Mouse (Mus musculus): Measurements from ENCODE around the gene Fam171a1. TPM values are rescaled to one million over a fixed set of nuclear protein-coding genes. Genes with fewer than 3 reads are reported as not detected.

The Fam171a1 gene
- polyA plus RNA-seq, 1 experiment from 2014 or later = 44.5 TPM

- H3K27ac ChIP-seq (ENCODE audit: low read depth, low read length) = no peak overlapping the region
- no peak overlapping the region for H3K9ac ChIP-seq (replicated peaks; ENCODE audit: low read depth, low read length)
- 76% methylated on average over 2 of the region's 2 CpGs for WGBS
- ATAC-seq (ENCODE audit: low read depth) = no peak
- H3K36me3 ChIP-seq (ENCODE audit: control insufficient read depth, insufficient read depth, low read length) = no peaks in the 10 kb centered on the region
- no peak overlapping the region for H3K4me3 ChIP-seq (ENCODE audit: low read depth, low read length)
- H3K9me3 ChIP-seq (ENCODE audit: control insufficient read depth, low read length) = no peaks in the 10 kb centered on the region
- H3K4me2 ChIP-seq (ENCODE audit: low read depth, low read length) = no peak overlapping the region
- no peaks in the 10 kb centered on the region for H3K4me1 ChIP-seq (ENCODE audit: control insufficient read depth, insufficient read depth, low read length)
- H3K27me3 ChIP-seq (ENCODE audit: control insufficient read depth, insufficient read depth, low read length) = no peaks in the 10 kb centered on the region
Measured at GRCm38 (mm10) chr2:3128910-3129309, 14.9 kb downstream of the Fam171a1 start.

- 80% methylated on average over 9 of the region's 9 CpGs for WGBS
- Histone ChIP-seq H3K27ac (ENCODE audit: low read depth, low read length) (no peak overlapping the region), H3K4me3 (ENCODE audit: low read depth, low read length) (no peak overlapping the region), H3K9ac (replicated peaks; ENCODE audit: low read depth, low read length) (no peak overlapping the region), H3K4me2 (ENCODE audit: low read depth, low read length) (no peak overlapping the region), H3K9me3 (ENCODE audit: control insufficient read depth, low read length) (no peaks in the 10 kb centered on the region), H3K36me3 (ENCODE audit: control insufficient read depth, insufficient read depth, low read length) (no peaks in the 10 kb centered on the region), H3K4me1 (ENCODE audit: control insufficient read depth, insufficient read depth, low read length) (0 out of 2 replicates have a peak, but pooled peaks cover 6% of the 10 kb centered on the region), H3K27me3 (ENCODE audit: control insufficient read depth, insufficient read depth, low read length) (no peaks in the 10 kb centered on the region)
- no peak for ATAC-seq (ENCODE audit: low read depth)
Measured at GRCm38 (mm10) chr2:3132473-3132872, 18.4 kb downstream of the Fam171a1 start.

- H3K4me2 ChIP-seq (ENCODE audit: low read depth, low read length) = no peak overlapping the region
- H3K9me3 ChIP-seq (ENCODE audit: control insufficient read depth, low read length) = no peaks in the 10 kb centered on the region
- no peaks in the 10 kb centered on the region for H3K27me3 ChIP-seq (ENCODE audit: control insufficient read depth, insufficient read depth, low read length)
- WGBS = 22% methylated on average over 12 of the region's 12 CpGs
- no peak; the same call in 1 of the 2 replicates for ATAC-seq (ENCODE audit: low read depth)
- no peak overlapping the region for H3K4me3 ChIP-seq (ENCODE audit: low read depth, low read length)
- H3K4me1 ChIP-seq (ENCODE audit: control insufficient read depth, insufficient read depth, low read length) = 0 out of 2 replicates have a peak, but pooled peaks cover 6% of the 10 kb centered on the region
- H3K36me3 ChIP-seq (ENCODE audit: control insufficient read depth, insufficient read depth, low read length) = no peaks in the 10 kb centered on the region
- no peak overlapping the region for H3K9ac ChIP-seq (replicated peaks; ENCODE audit: low read depth, low read length)
- H3K27ac ChIP-seq (ENCODE audit: low read depth, low read length) = no peak overlapping the region
Measured at GRCm38 (mm10) chr2:3134580-3135296, 20.7 kb downstream of the Fam171a1 start.

- H3K4me3 ChIP-seq (ENCODE audit: low read depth, low read length) = no peak overlapping the region
- no peak overlapping the region for H3K9ac ChIP-seq (replicated peaks; ENCODE audit: low read depth, low read length)
- 0 out of 2 replicates have a peak, but pooled peaks cover 6% of the 10 kb centered on the region for H3K4me1 ChIP-seq (ENCODE audit: control insufficient read depth, insufficient read depth, low read length)
- no peaks in the 10 kb centered on the region for H3K9me3 ChIP-seq (ENCODE audit: control insufficient read depth, low read length)
- H3K4me2 ChIP-seq (ENCODE audit: low read depth, low read length) = no peak overlapping the region
- ATAC-seq (ENCODE audit: low read depth) = no peak
- no peaks in the 10 kb centered on the region for H3K27me3 ChIP-seq (ENCODE audit: control insufficient read depth, insufficient read depth, low read length)
- no peaks in the 10 kb centered on the region for H3K36me3 ChIP-seq (ENCODE audit: control insufficient read depth, insufficient read depth, low read length)
- 34% methylated on average over 2 of the region's 2 CpGs for whole genome bisulfite sequencing
- no peak overlapping the region for H3K27ac ChIP-seq (ENCODE audit: low read depth, low read length)
Measured at GRCm38 (mm10) chr2:3135297-3135684, 21.3 kb downstream of the Fam171a1 start.

GRCm38 (mm10) chr2:3138308-3138707 is 24.3 kb downstream of the Fam171a1 start:
- WGBS = 74% methylated on average over 2 of the region's 2 CpGs
- no peak overlapping the region for H3K27ac ChIP-seq (ENCODE audit: low read depth, low read length)
- H3K36me3 ChIP-seq (ENCODE audit: control insufficient read depth, insufficient read depth, low read length) = no peaks in the 10 kb centered on the region
- no peak overlapping the region for H3K4me2 ChIP-seq (ENCODE audit: low read depth, low read length)
- no peaks in the 10 kb centered on the region for H3K27me3 ChIP-seq (ENCODE audit: control insufficient read depth, insufficient read depth, low read length)
- H3K9ac ChIP-seq (replicated peaks; ENCODE audit: low read depth, low read length) = no peak overlapping the region
- H3K4me1 ChIP-seq (ENCODE audit: control insufficient read depth, insufficient read depth, low read length) = 0 out of 2 replicates have a peak, but pooled peaks cover 6% of the 10 kb centered on the region
- H3K9me3 ChIP-seq (ENCODE audit: control insufficient read depth, low read length) = no peaks in the 10 kb centered on the region
- H3K4me3 ChIP-seq (ENCODE audit: low read depth, low read length) = no peak overlapping the region
- ATAC-seq (ENCODE audit: low read depth) = no peak

- Histone ChIP-seq H3K4me1 (ENCODE audit: control insufficient read depth, insufficient read depth, low read length) (0 out of 2 replicates have a peak, but pooled peaks cover 6% of the 10 kb centered on the region), H3K27ac (ENCODE audit: low read depth, low read length) (no peak overlapping the region)
Measured at GRCm38 (mm10) chr2:3139065-3139464, 25.0 kb downstream of the Fam171a1 start.

GRCm38 (mm10) chr2:3139578-3139977 is 25.6 kb downstream of the Fam171a1 start:
- Histone ChIP-seq H3K4me3 (ENCODE audit: low read depth, low read length) (no peak overlapping the region), H3K27me3 (ENCODE audit: control insufficient read depth, insufficient read depth, low read length) (no peaks in the 10 kb centered on the region), H3K4me1 (ENCODE audit: control insufficient read depth, insufficient read depth, low read length) (0 out of 2 replicates have a peak, but pooled peaks cover 6% of the 10 kb centered on the region), H3K9ac (replicated peaks; ENCODE audit: low read depth, low read length) (no peak overlapping the region), H3K27ac (ENCODE audit: low read depth, low read length) (no peak overlapping the region), H3K4me2 (ENCODE audit: low read depth, low read length) (no peak overlapping the region), H3K36me3 (ENCODE audit: control insufficient read depth, insufficient read depth, low read length) (no peaks in the 10 kb centered on the region), H3K9me3 (ENCODE audit: control insufficient read depth, low read length) (no peaks in the 10 kb centered on the region)
- 11% methylated on average over 3 of the region's 3 CpGs for WGBS
- no peak for ATAC-seq (ENCODE audit: low read depth)

More at GRCm38 (mm10) chr2:3139065-3139464, 25.0 kb downstream of the Fam171a1 start:
- Histone ChIP-seq H3K9ac (replicated peaks; ENCODE audit: low read depth, low read length) (no peak overlapping the region), H3K27me3 (ENCODE audit: control insufficient read depth, insufficient read depth, low read length) (no peaks in the 10 kb centered on the region), H3K4me2 (ENCODE audit: low read depth, low read length) (no peak overlapping the region), H3K36me3 (ENCODE audit: control insufficient read depth, insufficient read depth, low read length) (no peaks in the 10 kb centered on the region), H3K9me3 (ENCODE audit: control insufficient read depth, low read length) (no peaks in the 10 kb centered on the region), H3K4me3 (ENCODE audit: low read depth, low read length) (no peak overlapping the region)
- no peak for ATAC-seq (ENCODE audit: low read depth)
- WGBS = 85% methylated on average over 2 of the region's 2 CpGs

GRCm38 (mm10) chr2:3140585-3140984 is 26.6 kb downstream of the Fam171a1 start:
- no peaks in the 10 kb centered on the region for H3K9me3 ChIP-seq (ENCODE audit: control insufficient read depth, low read length)
- H3K4me2 ChIP-seq (ENCODE audit: low read depth, low read length) = no peak overlapping the region
- no peaks in the 10 kb centered on the region for H3K27me3 ChIP-seq (ENCODE audit: control insufficient read depth, insufficient read depth, low read length)
- no peaks in the 10 kb centered on the region for H3K36me3 ChIP-seq (ENCODE audit: control insufficient read depth, insufficient read depth, low read length)
- WGBS = 49% methylated on average over 5 of the region's 5 CpGs
- no peak overlapping the region for H3K9ac ChIP-seq (replicated peaks; ENCODE audit: low read depth, low read length)
- H3K27ac ChIP-seq (ENCODE audit: low read depth, low read length) = no peak overlapping the region
- no peaks in the 10 kb centered on the region for H3K4me1 ChIP-seq (ENCODE audit: control insufficient read depth, insufficient read depth, low read length)
- no peak overlapping the region for H3K4me3 ChIP-seq (ENCODE audit: low read depth, low read length)
- peak; percentile 44; the same call in 1 of the 2 replicates for ATAC-seq (ENCODE audit: low read depth)

GRCm38 (mm10) chr2:3141804-3142203 is 27.8 kb downstream of the Fam171a1 start:
- Histone ChIP-seq H3K9ac (replicated peaks; ENCODE audit: low read depth, low read length) (no peak overlapping the region), H3K27me3 (ENCODE audit: control insufficient read depth, insufficient read depth, low read length) (no peaks in the 10 kb centered on the region), H3K4me3 (ENCODE audit: low read depth, low read length) (no peak overlapping the region), H3K4me1 (ENCODE audit: control insufficient read depth, insufficient read depth, low read length) (no peaks in the 10 kb centered on the region), H3K9me3 (ENCODE audit: control insufficient read depth, low read length) (no peaks in the 10 kb centered on the region), H3K4me2 (ENCODE audit: low read depth, low read length) (no peak overlapping the region), H3K27ac (ENCODE audit: low read depth, low read length) (no peak overlapping the region), H3K36me3 (ENCODE audit: control insufficient read depth, insufficient read depth, low read length) (no peaks in the 10 kb centered on the region)
- ATAC-seq (ENCODE audit: low read depth) = no peak
- WGBS = 91% methylated on average over 4 of the region's 4 CpGs

All from neural tube, embryonic 14.5 days (tissue).